Mouse (Mus musculus): ENCODE results near the gene Irgc1.
"Not testable (repeated sequence)": the region's sequence is repeated elsewhere in the genome, so short reads cannot be mapped to it uniquely, and the experiment has no call there.

The Irgc1 gene

DNA sequence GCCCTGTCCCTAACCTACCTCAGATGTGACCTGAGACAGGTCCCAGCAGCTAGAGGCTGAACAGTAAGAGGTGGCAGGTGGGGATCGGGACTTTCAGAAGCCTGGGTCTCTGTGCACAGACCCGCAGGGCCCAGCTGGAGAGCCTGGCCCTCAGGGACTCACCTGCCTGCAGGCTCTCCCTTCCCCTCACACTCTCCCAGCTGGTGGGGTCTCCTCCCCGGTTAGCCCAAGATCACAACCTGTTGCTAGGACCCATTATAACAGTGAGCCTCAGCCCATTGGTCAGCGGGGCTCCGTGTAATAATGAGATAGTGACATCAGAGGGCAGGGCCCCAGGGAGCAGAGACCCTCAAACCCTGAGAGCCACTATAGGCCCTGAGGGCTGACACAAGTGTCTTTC is 16.8 kb downstream of the Irgc1 start:
- no peak for DNase-seq (ENCODE audit: low spot score)

DNA sequence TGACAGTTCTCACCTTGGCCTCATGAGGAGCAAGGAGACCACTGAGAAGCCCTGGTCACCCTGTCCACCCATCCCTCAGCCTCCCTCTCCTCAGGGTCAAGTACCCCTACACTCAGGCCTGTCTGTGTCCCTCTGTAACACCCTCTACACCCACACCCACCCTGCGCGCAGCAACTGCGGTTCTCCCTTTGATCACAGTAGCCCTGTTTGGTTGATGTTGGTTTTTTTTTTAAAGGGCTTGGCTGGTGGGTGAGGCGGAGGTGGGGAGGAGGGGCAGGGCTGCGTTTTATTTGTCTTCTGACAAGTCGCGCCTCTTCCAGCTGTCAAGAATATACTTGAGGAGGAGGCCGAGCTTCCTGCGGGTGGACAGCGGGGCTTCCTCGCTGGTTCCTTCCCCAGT is 20.4 kb downstream of the Irgc1 start:
- DNase-seq (ENCODE audit: low spot score) = no peak

GRCm38 (mm10) chr7:24430551-24431345 is 21.3 kb downstream of the Irgc1 start:
- DNase-seq (ENCODE audit: low spot score) = no peak

DNA sequence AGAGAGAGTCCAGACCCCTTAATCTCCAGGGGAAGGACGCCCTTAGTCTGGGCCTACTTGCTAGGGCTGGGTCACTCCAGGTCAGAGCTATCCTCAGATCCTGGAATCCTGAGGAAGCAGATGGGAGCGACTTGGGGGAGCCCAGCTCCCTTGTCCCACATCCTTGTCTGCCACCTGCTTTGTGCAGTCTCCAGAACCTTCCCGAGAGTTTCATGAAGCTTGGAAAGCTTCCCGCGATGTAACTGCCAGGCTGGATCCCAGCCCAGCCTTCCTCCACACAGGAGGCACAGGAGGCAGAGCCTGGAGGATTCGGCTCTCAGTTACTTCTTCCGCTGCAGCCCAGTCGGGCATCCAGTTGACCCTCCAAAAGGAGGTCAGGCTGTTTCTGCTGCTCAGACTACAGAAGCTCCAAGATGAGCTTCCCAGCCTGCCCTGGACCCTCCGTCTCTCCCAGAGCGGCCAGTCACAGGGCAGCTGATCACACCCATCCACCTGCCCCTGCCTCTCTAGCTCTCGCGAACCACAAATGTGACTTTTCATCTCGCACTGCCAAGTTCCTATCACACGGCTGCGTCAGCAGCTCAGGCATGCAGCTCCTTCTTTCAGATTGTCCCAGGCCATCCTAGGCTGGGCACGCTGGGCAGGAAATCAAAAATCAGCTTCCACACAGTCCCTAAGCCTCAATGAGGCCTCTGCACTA is 22.5 kb downstream of the Irgc1 start:
- DNase-seq (ENCODE audit: low spot score) = peak; percentile 29

DNA sequence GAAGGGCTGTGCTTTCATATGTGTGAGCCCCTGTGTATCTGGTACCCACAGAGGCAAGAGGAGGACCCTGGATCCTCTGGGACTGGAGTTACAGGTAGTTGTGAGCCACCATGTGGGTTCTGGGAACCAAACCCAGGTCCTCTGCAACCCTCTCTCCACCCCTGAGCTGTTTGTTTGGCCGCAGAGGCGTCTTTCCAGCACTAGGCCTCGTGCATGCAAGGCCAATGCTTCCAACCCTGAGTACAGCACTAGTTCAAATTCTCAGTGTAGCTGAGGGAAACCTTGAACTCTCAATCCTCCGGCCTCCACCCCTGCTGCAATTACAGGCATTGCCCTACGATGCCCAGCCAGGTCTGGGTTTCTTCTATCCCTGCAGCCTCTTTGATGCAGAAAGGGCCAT is 23.4 kb downstream of the Irgc1 start:
- no peak for DNase-seq (ENCODE audit: low spot score)

GRCm38 (mm10) chr7:24427168-24427567 is 24.9 kb downstream of the Irgc1 start:
- DNase-seq (ENCODE audit: low spot score) = no peak

DNA sequence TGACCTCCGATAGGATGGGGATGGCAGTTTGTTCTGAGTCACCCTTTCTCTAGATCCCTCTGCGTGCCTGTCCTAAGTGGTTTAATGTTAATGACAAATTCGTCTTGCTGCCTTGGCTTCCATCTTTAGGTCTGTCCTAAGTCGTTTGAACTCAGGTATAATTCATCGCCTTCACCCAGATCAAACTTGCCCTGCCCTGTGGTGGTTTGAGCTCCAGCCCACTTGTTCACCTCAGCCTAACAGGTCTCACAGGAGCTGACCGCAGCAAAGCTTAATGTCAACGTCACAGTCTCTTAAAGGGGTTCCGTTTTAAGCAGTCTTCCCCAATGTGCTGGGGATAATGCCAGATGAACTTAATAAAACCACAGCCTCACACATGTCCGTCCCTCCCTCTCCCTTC is 26.2 kb downstream of the Irgc1 start:
- DNase-seq (ENCODE audit: low spot score) = no peak

- DNase-seq (ENCODE audit: low spot score) = peak; percentile 31
Measured at GRCm38 (mm10) chr7:24423956-24424732, 28.0 kb downstream of the Irgc1 start.

DNA sequence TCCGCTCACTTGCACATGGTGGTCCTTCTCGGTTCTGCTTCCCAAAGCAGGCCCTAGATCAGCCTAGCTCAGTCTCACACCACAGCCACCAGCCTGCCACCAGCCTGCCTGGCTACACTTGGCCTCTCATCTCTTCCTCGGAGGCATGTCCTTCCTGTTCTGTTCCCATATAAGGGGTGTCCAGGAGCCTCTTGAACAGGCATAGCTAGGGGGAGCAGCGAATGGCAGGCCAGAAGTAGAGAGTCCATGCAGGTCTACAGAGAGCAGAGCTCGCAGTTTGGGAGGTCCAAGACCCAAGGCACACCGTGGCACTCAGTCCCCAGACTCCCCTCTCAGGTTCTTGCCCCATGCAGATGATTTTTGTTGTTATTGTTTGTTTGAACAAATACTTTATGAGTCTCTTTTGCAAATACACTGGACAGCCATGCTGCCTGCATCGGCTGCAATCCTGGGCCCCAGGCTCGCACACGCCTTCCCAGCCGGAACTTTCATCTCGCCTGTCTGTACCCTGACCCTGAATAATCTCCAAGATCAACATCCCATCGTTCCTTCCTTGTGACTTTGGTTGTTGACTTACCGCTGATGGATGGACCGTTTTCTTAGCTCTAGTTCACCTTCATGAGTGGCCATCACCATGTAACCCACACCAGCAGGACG is 28.9 kb downstream of the Irgc1 start:
- no peak for DNase-seq (ENCODE audit: low spot score)

DNA sequence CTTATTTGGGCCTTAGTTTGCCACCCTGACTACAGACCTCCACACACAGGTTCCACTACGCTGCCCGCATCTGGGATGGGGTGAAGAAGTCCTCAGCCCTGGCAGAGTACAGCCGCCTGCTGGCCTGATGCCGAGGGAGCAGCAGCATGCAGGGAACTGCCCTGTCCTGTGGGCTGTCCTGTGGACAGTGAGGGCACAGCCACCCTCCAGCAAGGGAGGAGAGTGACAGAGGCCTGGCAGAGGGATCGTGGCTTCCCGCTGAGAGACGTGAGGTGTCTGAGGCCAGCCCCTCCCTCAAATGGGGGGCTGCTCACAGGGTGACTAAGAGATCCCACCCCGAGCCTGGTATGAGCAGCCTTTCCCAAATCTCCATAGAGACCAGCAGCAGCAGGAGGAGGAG is 29.8 kb downstream of the Irgc1 start:
- no peak for DNase-seq (ENCODE audit: low spot score)

- no peak for DNase-seq (ENCODE audit: low spot score)
Measured at GRCm38 (mm10) chr7:24421648-24422047, 30.4 kb downstream of the Irgc1 start.

GRCm38 (mm10) chr7:24419579-24419978 is 32.5 kb downstream of the Irgc1 start:
- no peak for DNase-seq (ENCODE audit: low spot score)

GRCm38 (mm10) chr7:24415261-24415660 is 36.8 kb downstream of the Irgc1 start:
- DNase-seq (ENCODE audit: low spot score) = no peak

GRCm38 (mm10) chr7:24413630-24414029 is 38.5 kb downstream of the Irgc1 start:
- DNase-seq (ENCODE audit: low spot score) = no peak

DNA sequence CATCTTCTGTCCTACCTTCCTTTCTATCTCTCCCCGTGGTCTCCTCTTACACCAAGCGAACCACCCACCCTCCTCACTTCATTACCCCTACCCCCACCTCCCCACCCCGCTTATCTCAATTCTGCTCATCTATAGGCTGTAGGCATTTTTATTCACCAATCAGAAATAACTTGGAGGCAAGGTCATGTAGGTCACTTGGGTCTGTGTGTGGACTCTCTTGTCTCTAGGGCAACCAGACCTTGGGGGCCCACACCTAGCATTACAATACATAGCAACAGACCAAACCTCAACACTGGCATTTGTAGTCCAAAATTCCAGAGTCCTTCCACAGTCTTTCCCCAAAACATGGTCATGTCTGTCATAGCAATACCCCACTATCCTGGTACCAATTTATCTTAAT is 41.3 kb downstream of the Irgc1 start:
- no peak for DNase-seq (ENCODE audit: low spot score)

DNA sequence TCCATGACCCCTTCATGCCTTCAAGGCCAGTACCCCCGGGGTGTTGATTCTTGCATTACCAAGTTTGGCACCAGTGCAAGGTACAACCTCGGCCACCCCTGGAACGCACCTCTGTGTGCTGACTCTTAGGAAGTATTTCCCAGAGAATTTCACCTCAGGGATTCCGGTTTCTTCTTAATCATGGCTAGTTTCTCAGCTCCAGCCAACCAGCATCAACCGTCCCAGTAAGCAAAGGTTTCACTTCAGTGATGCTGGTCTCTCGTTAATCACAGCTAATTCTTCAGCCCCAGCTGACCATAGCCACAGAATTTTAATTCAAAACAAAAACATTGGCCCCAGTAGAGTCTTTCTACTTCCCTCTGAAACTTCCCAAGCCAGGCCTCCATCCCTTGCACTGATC is 42.0 kb downstream of the Irgc1 start:
- no peak for DNase-seq (ENCODE audit: low spot score)

GRCm38 (mm10) chr7:24408186-24408585 is 43.9 kb downstream of the Irgc1 start:
- DNase-seq (ENCODE audit: low spot score) = no peak

- DNase-seq (ENCODE audit: low spot score) = peak; percentile 72
Measured at GRCm38 (mm10) chr7:24406528-24407344, 45.4 kb downstream of the Irgc1 start.

DNA sequence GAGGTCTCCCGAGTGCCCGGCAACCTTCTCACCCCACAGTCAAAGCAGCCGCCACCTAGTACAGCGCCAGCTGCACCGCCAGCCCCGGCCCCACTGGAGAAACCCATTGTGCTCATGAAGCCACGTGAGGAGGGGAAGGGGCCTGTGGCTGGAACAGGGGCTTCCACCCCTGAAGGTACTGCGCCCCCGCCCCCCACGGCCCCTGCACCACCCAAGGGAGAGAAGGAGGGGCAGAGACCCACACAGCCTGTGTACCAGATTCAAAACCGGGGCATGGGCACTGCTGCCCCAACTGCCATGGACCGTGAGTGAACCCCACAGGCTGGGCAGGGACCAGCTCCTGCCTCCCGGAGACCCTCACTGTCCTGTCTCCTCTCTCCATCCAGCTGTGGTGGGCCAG is 46.4 kb downstream of the Irgc1 start:
- no peak for DNase-seq (ENCODE audit: low spot score)

- no peak for DNase-seq (ENCODE audit: low spot score)
Measured at GRCm38 (mm10) chr7:24402851-24403250, 49.2 kb downstream of the Irgc1 start.

GRCm38 (mm10) chr7:24400489-24400888 is 51.6 kb downstream of the Irgc1 start:
- DNase-seq (ENCODE audit: low spot score) = not testable (repeated sequence)

- no peak for DNase-seq (ENCODE audit: low spot score)
Measured at GRCm38 (mm10) chr7:24400082-24400452, 52.0 kb downstream of the Irgc1 start.
